Mouse (Mus musculus): ENCODE measurements at regions not wholly inside any gene's neighbourhood (a gene's known extent, or its start where the extent isn't known, plus 50 kb on each side); places are given as distances from the start of the nearest gene placed in this dataset.

- WGBS, result 76% methylated on average over 4 of the region's 4 CpGs
- ATAC-seq (replicated peaks; ENCODE audit: insufficient number of reproducible peaks, insufficient read depth, low FRiP score, low read depth), result no peak
- no peaks in the 10 kb centered on the region for H3K4me1 ChIP-seq (replicated peaks)
Observed at GRCm38 (mm10) chr16:85956006-85956562, 54.5 kb upstream of the Adamts5 start.

GRCm38 (mm10) chr16:85951628-85952027, 50.0 kb upstream of the Adamts5 start:
- Histone ChIP-seq H3K9ac (no peak overlapping the region), H3K4me2 (no peak overlapping the region), H3K27ac (no peak overlapping the region), H3K27me3 (no peaks in the 10 kb centered on the region), H3K4me1 (replicated peaks) (no peaks in the 10 kb centered on the region), H3K4me3 (no peak overlapping the region), H3K9me3 (replicated peaks) (no peaks in the 10 kb centered on the region), H3K36me3 (no peaks in the 10 kb centered on the region)
- no peak for ATAC-seq (replicated peaks; ENCODE audit: insufficient number of reproducible peaks, insufficient read depth, low FRiP score, low read depth)
- 85% methylated on average over 4 of the region's 4 CpGs for WGBS

More at GRCm38 (mm10) chr16:85956006-85956562, 54.5 kb upstream of the Adamts5 start:
- Histone ChIP-seq H3K4me2 (no peak overlapping the region), H3K27ac (no peak overlapping the region), H3K36me3 (no peaks in the 10 kb centered on the region), H3K9ac (no peak overlapping the region), H3K9me3 (replicated peaks) (no peaks in the 10 kb centered on the region), H3K4me3 (no peak overlapping the region), H3K27me3 (no peaks in the 10 kb centered on the region)

All from heart, embryonic 15.5 days (tissue).